Mouse (Mus musculus) neural tube, embryonic 11.5 days (tissue): ENCODE data around the gene Taok3. TPM values are rescaled to one million over a fixed set of nuclear protein-coding genes. Genes with fewer than 3 reads are reported as not detected.
A peak's percentile ranks its signal among the peaks of the same experiment; 100 is the strongest.

Experiments used
- ATAC-seq: fragments of 200-750 bp; cut with Nextera tagmentation; 2 replicates; pipeline ENCODE4 v1.8.0; 2017; ENCODE audit warnings: moderate number of reproducible peaks, mild to moderate bottlenecking, moderate TSS enrichment, moderate library complexity; ENCODE audit not compliant: insufficient read depth, low FRiP score, low TSS enrichment
- DNase-seq: peaks from one replicate; pipeline ENCODE4 v3.0.0-alpha.2; 2015; ENCODE audit warnings: low spot score
- H3K27ac ChIP-seq: fragments of 300-500 bp; sonication (generic); 2 replicates; pipeline ENCODE4 v1.5.1; 2014; ENCODE audit warnings: low read depth, mild to moderate bottlenecking, low read length
- H3K27me3 ChIP-seq: fragments of 300-500 bp; sonication (generic); 2 replicates; pipeline ENCODE4 v1.6.1; 2014; ENCODE audit warnings: mild to moderate bottlenecking, low read length, mixed read lengths; ENCODE audit not compliant: control insufficient read depth, insufficient read depth
- H3K36me3 ChIP-seq: fragments of 300-500 bp; sonication (generic); 2 replicates; pipeline ENCODE4 v1.6.1; 2014; ENCODE audit warnings: mild to moderate bottlenecking, low read length, moderate library complexity, mixed read lengths; ENCODE audit not compliant: control insufficient read depth, insufficient read depth
- H3K4me1 ChIP-seq: fragments of 300-500 bp; sonication (generic); 2 replicates; pipeline ENCODE4 v1.6.1; 2014; ENCODE audit warnings: low read length, mixed read lengths; ENCODE audit not compliant: control insufficient read depth, insufficient read depth
- H3K4me2 ChIP-seq: fragments of 300-500 bp; sonication (generic); 2 replicates; pipeline ENCODE4 v1.6.1; 2014; ENCODE audit warnings: low read depth, mild to moderate bottlenecking, moderate library complexity
- H3K4me3 ChIP-seq: fragments of 300-500 bp; sonication (generic); 2 replicates; pipeline ENCODE4 v1.5.1; 2014; ENCODE audit warnings: low read depth, low read length
- H3K9ac ChIP-seq: fragments of 300-500 bp; sonication (generic); 2 replicates; pipeline ENCODE4 v1.6.1; 2014; ENCODE audit warnings: mild to moderate bottlenecking, low read length
- H3K9me3 ChIP-seq: fragments of 300-500 bp; sonication (generic); 2 replicates; pipeline ENCODE4 v1.6.1; 2016; ENCODE audit warnings: low read length; ENCODE audit not compliant: control insufficient read depth
- WGBS: fragments of 180-500 bp; shearing (Covaris S2); extraction: QIAGEN DNeasy Blood & Tissue Kit; methylation state at CpG from one replicate; pipeline ENCODE4 v1.1.7; 2014; 5-methylcytosine and 5-hydroxymethylcytosine counted together
- polyA plus RNA-seq: library from polyadenylated mRNA; unstranded; fragments of >200 nt; fragmentation: Nextera tagmentation; extraction: Ambion mirVana; gene quantifications from 2 replicates; pipeline ENCODE4 v1.2.1, GENCODE M21; 2014

Taok3 gene
- polyA plus RNA-seq, 1 experiment from 2014 or later = 20.3 TPM

DNA sequence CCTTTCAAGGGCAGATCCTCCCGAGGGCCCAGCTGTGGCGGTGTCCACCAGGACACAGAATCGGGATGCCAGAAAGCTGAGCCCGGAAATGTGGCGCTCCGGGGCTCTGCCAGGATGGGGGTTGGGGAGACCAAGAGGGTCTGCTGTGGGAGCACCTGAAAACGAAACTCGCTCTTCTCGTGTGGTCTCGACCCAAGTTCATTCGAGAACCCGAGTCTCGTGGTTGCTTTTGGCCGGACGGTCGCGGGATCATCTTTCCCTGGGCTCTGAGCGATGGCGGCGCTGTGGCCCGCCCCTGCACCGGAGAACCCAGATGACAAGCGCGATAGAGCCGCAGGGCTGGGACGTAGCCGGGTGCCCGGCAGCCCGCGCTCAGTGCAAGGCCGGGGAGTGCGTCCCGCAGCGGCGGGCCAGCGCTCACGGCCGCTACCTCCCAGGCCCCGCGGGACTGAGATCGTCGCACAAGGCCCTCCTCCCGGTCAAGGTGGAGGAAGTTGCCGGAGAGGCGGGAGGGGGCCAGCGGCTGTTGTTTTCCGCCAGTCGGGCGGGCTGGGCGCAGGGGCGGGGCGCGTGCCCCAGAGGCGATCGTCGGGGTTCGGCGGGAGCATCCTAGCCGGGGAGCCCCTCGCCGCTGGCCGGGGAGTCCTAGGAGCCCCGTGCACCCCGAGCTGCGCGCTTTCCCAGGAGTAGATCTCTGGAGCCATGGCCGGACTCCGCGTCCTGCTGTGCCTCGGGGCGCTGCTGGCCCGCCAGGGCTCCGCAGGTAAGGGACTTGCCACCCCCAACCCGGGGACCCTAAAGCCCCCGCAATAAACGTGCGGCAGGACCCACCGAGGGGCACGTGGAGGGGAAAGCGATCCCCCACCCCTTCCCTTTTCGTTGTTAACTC lies 199.1 kb downstream of the Taok3 start, which contains the start of gene Vsig10:
TSS of gene Vsig10 (plus strand) at position 343 of the 889 bp plus-strand sequence.
- H3K27me3 ChIP-seq = peaks cover 14% of the 10 kb centered on the region
- H3K4me3 ChIP-seq = peak within 1 kb of the TSS; percentile 70
- H3K4me2 ChIP-seq = peak within 1 kb of the TSS; percentile 98
- peaks cover 5% of the 10 kb centered on the region; the same call in 1 of the 2 replicates for H3K4me1 ChIP-seq
- no peak within 1 kb of the TSS for H3K27ac ChIP-seq
- peak within 1 kb of the TSS; percentile 78 for H3K9ac ChIP-seq
- under 1% methylated on average over 73 of the region's 81 CpGs for WGBS
- no peaks in the 10 kb centered on the region for H3K9me3 ChIP-seq
- H3K36me3 ChIP-seq = no peaks in the 10 kb centered on the region
- DNase-seq = peak; percentile 77
- ATAC-seq = peak; percentile 75

- no peaks in the 10 kb centered on the region for H3K36me3 ChIP-seq
- ATAC-seq = no peak
- H3K4me3 ChIP-seq = no peak overlapping the region
- H3K9me3 ChIP-seq = no peaks in the 10 kb centered on the region
- DNase-seq = no peak
- no peak overlapping the region for H3K27ac ChIP-seq
- H3K4me1 ChIP-seq = peaks cover 5% of the 10 kb centered on the region; the same call in 1 of the 2 replicates
- no peak overlapping the region for H3K4me2 ChIP-seq
- 86% methylated on average over 9 of the region's 9 CpGs for WGBS
- peaks cover 7% of the 10 kb centered on the region for H3K27me3 ChIP-seq
- H3K9ac ChIP-seq = no peak overlapping the region
Measured at GRCm38 (mm10) chr5:117323751-117324150, 203.8 kb downstream of the Taok3 start.

Other genes starting within 250 kb of the Taok3 start
- gene Suds3, start 4.0 kb upstream of the Taok3 start, polyA plus RNA-seq = 46.3 and 46.7 TPM in 2 replicates
- 915 and 934 TPM in 2 replicates for gene Pebp1, start 167.5 kb downstream of the Taok3 start, polyA plus RNA-seq
- 1.4 and 2.0 TPM in 2 replicates for gene Vsig10, start 199.0 kb downstream of the Taok3 start, polyA plus RNA-seq
- 92.2 and 99.2 TPM in 2 replicates for gene Wsb2, start 237.2 kb downstream of the Taok3 start, polyA plus RNA-seq